Mouse (Mus musculus) T-helper 17 cell (primary cell): Measurements from ENCODE around the gene Sinhcaf.

ENCODE experiments used
- in situ Hi-C, 2 experiments: fragments of 300-600 bp; cut with MboI, MseI; formaldehyde crosslinking; loops; 1 replicate in 1 of 2; 2 replicates in 1 of 2; pipeline ENCODE4 v1.15.1; 2025; ENCODE audit warnings: high pct_unique_total_duplicates in 2 of 2

The Sinhcaf gene

GRCm38 (mm10) chr6:148894888-148895772 lies 51.1 kb downstream of the Sinhcaf start:
- in situ Hi-C loops = no loop called here

GRCm38 (mm10) chr6:148873911-148874310 lies 72.4 kb downstream of the Sinhcaf start:
- in situ Hi-C loops = no loop called here
